Mouse (Mus musculus) spleen, adult 18-20 months (tissue): ENCODE results near the gene Nmnat3.
A peak's percentile ranks its signal among the peaks of the same experiment; 100 is the strongest.
"Not testable (repeated sequence)": the region's sequence is repeated elsewhere in the genome, so short reads cannot be mapped to it uniquely, and the experiment has no call there.

Experiments
- DNase-seq, 2 experiments: peaks; one replicate each; pipeline ENCODE4 v3.0.0; 2022; ENCODE audit warnings: mixed read lengths in 2 of 2

Nmnat3 gene

GRCm38 (mm10) chr9:98287135-98287534 lies at the start of gene Nmnat3:
Nmnat3 (plus strand) TSS chr9:98287435.
- DNase-seq = not testable (repeated sequence)

- no peak for DNase-seq
These were observed 43.8 kb upstream of the Nmnat3 start for GRCm38 (mm10) chr9:98243481-98243880.

GRCm38 (mm10) chr9:98244223-98244622 lies 43.0 kb upstream of the Nmnat3 start:
- DNase-seq = no peak

GRCm38 (mm10) chr9:98245226-98245625 lies 42.0 kb upstream of the Nmnat3 start:
- no peak for DNase-seq

- DNase-seq = no peak
These were observed 40.9 kb upstream of the Nmnat3 start for GRCm38 (mm10) chr9:98246351-98246750.

GRCm38 (mm10) chr9:98260210-98260609 lies 27.0 kb upstream of the Nmnat3 start:
- no peak for DNase-seq

- no peak for DNase-seq
These were observed 25.7 kb upstream of the Nmnat3 start for GRCm38 (mm10) chr9:98261461-98262011.

- DNase-seq = no peak
These were observed 22.3 kb upstream of the Nmnat3 start for GRCm38 (mm10) chr9:98264916-98265315.

GRCm38 (mm10) chr9:98272734-98273133 lies 14.5 kb upstream of the Nmnat3 start:
- no peak for DNase-seq

GRCm38 (mm10) chr9:98275080-98275479 lies 12.2 kb upstream of the Nmnat3 start:
- no peak for DNase-seq

- no peak for DNase-seq
These were observed 7.1 kb upstream of the Nmnat3 start for GRCm38 (mm10) chr9:98280162-98280561.

GRCm38 (mm10) chr9:98285606-98286301 lies 1.5 kb upstream of the Nmnat3 start:
- DNase-seq = no peak

GRCm38 (mm10) chr9:98289665-98290064 lies 2.4 kb downstream of the Nmnat3 start:
- DNase-seq = no peak

- no peak for DNase-seq
These were observed 3.4 kb downstream of the Nmnat3 start for GRCm38 (mm10) chr9:98290591-98290990.

- peak; percentile 87 to 94 for DNase-seq
These were observed 9.4 kb downstream of the Nmnat3 start for GRCm38 (mm10) chr9:98296383-98297201.

- peak in 1 of 2 experiments; percentile 9 for DNase-seq
These were observed 10.2 kb downstream of the Nmnat3 start for GRCm38 (mm10) chr9:98297234-98297936.

GRCm38 (mm10) chr9:98297937-98298595 lies 10.8 kb downstream of the Nmnat3 start:
- no peak for DNase-seq

- DNase-seq = no peak
These were observed 11.5 kb downstream of the Nmnat3 start for GRCm38 (mm10) chr9:98298761-98299160.

GRCm38 (mm10) chr9:98299235-98299634 lies 12.0 kb downstream of the Nmnat3 start:
- DNase-seq = no peak

GRCm38 (mm10) chr9:98300582-98300981 lies 13.3 kb downstream of the Nmnat3 start:
- no peak for DNase-seq

GRCm38 (mm10) chr9:98307011-98307410 lies 19.8 kb downstream of the Nmnat3 start:
- no peak for DNase-seq

- no peak for DNase-seq
These were observed 24.2 kb downstream of the Nmnat3 start for GRCm38 (mm10) chr9:98311316-98311965.
